Mouse (Mus musculus) CD8-positive naive resting alpha-beta T cell, adult 2 months (primary cell): ENCODE data around the gene Gm3336.

Experiments used
- DNase-seq, 2 experiments: peaks; one replicate each; pipeline ENCODE4 v3.0.0; 2022; ENCODE audit warnings: low read depth in 2 of 2, low spot score in 2 of 2

Gm3336 gene

DNA sequence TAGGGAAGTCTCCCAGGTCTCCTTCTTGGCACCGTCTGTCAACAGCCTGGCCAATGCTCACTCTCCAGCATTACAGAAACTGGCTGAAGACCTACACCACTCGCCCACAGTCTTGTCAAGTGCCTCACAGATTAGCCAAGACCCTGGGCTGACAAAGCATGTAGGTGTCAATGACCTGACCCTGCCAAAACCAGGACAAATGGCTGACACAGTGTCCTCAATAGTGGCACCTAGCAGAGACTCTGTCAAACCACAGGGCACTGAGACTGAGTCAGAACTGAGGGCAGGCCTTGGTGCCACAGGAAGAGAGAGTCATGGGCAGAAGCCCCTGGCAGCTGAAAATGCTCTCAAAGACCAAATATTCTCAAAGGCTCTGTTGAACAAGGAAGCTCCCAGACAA is 3.3 kb upstream of the Gm3336 start:
- no peak for DNase-seq

DNA sequence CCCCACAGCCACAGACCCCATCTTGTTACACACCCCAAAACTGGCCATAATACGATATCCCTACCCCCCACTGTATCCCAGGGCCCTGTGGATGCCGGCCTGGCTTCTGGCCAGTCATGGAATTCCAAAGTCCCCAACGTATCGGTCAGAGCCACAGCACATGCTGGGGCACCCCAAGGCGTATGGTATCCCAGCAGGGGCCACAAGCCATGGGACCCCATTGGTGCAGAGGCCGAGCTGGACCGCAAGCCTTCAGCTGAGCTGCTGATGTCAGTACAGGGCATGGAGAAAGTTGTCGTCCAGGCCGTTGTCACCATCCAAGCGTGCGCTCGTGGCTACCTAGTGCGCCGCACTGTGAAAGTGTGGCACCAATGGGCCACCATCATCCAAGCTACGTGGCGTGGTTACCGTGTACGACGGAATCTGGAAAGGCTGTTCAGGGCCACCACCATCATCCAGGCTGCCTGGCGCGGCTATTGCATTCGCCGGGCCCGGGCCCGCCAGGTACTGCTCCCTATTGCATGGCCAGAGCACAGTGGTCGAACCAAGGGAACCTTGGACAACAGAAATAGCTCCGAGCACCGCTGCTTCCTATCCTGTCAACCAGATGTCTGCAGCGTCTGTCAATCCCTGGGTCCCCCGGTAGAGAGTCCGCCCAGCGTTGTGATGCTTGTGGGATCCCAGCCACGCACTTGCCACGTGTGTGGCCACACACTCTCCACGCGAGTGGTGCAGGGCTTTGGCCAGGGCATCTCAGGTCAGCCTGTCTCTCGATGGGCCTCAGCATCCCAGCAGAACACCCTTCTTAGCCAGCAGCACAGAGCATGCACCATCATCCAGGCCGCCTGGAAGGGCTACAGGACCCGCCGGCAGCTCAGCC is 1.6 kb upstream of the Gm3336 start:
- DNase-seq, result no peak

DNA sequence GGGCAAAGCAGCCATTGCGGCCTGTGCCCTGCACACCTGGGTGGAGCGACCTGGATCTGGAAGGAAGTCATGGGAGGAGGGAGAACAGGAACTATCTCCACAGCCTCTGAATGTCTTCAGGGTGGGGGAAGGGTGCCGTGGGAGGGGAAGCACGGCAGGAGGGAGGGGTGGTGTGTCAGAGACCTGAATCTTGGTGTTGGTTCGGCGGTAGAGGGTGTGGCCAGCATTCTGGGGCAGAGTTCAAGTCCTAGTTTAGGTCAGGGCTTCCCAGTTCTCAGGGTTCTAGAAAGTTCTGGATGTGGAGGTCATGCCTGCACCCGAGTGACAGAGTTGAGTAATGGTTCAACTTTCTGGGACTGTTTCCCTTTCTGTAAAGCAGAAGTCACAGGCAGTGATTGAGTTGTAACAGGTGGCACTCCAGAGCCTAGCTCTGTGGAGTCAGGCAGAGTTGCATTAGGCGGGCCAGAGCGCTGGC is 1.5 kb downstream of the Gm3336 start:
- DNase-seq, result no peak

DNA sequence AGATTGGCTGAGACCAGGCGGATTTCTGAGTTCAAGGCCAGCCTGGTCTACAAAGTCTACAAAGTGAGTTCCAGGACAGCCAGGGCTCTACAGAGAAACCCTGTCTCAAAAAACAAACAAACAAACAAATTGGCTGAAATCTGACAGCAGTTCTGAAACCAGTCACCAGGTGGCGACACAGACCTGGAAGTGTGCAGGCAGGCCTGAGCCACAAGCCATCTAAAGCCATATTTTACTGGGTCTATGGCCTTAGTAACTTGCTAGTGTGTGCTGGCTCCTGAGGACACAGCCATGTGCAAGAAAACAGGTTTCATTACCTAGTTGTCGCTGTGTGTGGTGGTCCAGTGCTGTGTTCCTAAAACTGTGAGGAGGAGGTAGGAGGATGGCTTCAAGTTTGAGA is 2.4 kb downstream of the Gm3336 start:
- peak; percentile 79 to 87 for DNase-seq

DNA sequence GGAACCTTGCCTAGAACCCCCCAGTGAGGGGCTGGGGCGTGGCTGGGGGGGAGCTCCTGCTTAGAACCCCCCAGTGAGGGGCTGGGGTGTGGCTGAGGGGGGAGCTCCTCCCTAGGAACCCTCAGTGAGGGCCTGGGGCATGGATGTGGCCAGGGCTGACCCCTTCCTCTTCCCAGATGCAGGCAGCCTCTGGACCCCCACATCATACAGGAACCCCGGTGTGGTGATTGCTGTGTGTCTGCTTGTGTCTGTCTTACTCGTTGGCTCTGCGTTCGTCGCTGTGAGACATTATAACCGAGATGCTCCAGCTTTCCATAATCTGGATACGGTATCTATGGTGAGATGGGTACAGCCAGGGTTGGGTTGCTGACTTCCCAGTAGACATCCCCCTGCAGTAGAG is 3.3 kb downstream of the Gm3336 start:
- no peak for DNase-seq

DNA sequence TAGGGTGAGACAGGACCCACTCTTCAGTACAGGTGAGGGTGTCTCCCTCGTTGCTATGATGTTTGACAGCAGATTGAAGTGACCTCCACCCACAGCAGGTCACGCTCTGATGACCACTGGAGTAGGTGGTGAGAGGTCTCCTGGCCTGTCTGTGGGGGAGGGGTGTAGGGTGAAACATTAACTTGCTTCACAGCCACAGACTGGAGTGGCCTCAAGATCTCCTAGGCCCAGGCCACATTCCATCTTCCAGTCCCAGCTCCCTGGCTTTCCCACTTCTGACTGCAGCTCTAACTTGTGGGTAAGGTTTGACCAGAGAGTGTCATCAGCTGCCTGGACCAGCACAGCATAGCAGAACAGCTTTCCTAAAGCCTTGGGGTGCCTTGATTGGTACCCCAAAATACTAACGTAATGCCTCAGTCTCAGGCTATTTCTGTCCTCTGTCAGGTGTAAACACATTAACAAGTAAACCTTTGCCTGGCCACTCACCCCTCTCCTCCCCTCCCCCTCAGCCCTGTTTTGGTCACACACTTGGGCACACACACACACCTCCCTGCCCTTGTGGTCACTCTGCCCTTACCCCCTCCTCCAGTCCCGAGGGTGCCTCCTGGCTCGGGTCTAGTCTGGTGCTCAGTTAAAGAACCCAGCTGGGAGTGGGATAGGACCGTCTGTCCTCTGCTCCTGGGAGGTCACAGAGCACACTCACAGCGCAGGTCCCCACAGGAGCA is 5.3 kb downstream of the Gm3336 start, which contains the start of gene Pde4c:
TSS of gene Pde4c (plus strand) at position 235 of the 725 bp plus-strand sequence.
- DNase-seq, result no peak

DNA sequence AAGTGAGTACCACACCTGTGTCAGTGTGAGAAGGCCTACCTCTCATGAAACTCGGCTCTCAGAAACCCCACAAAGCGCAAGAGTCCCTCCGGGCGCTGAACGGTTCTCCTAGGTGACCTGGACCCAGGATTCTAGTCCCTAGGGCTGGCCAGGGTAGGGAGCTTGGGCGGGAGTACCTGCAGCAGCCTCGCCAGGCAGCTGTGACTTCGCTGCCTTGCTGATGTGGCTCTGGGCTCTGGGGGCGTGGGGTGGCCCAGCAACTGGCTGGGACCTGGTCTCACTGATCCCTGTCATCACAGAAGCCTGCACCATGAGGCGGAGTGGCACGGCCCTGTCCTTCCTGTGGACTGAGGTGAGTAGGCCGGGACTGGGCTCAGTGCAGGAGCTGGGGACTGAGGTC is 5.9 kb downstream of the Gm3336 start:
- no peak for DNase-seq

DNA sequence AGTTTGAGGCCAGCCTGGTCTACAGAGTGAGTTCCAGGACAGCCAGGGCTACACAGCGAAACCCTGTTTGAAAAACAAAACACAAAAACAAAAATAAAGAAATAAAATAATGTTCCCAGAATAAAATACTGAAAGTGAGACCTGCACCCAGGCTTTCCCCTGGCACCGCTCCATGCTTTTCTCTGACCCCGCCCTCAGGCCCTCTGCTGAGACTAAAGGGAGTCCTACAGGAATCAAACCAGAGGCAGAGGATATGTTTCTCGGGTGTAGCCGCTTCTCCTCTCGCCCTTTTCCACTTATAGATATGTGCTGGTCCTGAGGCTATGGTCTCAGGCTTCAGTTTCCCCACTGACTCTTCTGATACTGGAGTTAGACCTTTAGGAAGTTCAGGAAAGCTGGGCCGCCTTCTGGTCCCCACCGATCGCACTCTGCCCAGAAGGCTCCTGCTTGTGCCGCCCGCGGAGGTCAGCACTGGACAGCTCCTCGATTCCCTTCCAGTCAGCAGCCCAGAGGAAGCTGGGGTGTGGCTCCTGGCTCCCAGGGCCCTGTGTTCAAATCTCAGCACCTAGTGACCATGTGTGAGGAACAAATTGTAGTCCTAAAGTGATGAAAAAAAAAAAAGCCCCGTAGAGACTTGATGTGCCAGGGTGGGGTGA is 7.6 kb downstream of the Gm3336 start:
- no peak for DNase-seq

DNA sequence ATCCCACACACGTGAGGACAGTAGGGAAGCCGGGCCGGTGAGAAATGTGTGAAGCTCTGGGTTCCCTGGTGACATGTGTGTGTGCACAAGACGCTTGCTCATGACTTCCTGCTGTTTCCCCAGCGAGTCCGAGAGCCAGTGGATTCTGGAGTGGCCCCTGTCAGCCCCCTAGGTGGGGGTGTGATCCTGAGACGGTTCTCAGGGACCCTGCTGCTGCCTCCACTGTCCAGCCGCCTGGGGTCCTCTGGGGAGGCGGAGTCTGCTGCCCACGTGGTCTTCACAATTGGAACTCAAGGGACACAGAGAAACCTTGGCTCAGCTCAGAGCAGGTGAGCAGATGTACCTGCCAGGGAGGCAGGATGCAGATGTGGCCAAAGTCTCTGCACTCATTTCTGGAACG is 8.4 kb downstream of the Gm3336 start:
- DNase-seq, result no peak

DNA sequence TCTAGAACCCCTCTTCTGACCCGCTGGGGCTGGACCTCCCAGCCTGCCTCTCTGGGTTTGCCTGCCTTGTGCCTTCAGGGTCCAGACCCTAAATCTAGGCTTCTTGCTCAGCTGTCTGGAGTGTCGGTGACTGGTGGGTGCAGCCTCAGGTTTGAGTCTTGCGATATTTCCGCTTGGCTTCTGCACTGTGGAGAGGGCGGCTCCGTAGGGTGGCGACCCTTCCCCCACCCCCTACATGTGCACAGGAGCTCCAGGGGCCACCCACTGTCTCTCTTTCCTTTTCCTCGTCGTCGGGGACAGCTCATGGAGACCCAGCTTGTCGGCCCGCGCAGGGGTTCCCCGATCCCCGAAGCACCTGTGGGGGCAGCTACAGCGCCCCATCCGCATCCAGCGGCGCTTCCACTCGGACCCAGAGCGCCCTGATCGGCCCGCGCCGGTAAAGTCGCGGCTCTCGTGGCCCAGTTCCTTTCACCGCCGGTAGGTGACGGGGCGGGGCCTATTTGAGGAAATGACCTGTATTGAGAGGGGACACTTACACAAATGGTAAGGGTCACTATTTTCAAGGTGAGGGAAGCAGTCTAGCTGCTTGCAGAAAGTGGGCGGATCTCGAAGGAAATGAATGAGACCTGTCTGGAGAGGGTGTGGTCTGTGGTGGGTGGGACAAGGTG is 11.6 kb downstream of the Gm3336 start:
- no peak for DNase-seq

DNA sequence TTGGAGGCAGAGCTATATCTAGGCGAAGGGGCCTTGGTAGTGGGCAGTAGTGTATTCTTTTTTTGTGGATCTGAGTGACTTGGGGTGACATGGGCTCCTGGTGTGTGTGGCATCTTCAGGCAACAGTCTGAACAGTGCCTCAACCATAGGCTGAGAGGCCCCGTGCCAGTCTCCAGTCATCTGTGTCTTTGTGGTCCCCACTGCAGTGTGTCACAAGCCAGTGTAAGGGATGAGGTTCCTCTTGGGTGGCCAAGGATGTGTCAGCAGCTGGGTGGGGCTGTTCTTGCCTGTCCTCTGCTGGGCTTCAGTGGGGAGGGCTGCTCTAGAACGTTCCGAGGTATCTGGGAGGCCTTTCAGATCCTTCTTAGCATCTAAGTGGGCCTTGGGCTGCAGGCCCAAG is 12.6 kb downstream of the Gm3336 start:
- DNase-seq, result no peak

DNA sequence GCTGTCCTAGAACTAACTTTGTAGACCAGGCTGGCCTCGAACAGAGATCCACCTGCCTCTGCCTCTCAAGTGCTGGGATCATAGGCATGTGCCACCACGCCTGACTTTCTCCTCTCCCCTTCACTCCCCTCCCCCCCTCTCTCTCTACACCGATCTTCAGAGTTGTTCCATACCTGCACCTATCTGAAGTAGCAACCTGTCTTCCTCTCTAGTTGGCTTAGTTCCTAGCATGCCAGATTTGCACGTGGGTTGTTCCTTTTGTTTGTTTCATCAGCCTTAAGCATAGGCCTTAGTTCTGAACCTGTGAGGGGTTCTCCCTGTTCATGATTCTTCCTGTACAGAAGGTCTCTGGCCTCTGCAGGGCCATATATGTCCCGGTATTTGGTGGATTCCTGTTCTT is 19.4 kb downstream of the Gm3336 start:
- DNase-seq, result no peak

DNA sequence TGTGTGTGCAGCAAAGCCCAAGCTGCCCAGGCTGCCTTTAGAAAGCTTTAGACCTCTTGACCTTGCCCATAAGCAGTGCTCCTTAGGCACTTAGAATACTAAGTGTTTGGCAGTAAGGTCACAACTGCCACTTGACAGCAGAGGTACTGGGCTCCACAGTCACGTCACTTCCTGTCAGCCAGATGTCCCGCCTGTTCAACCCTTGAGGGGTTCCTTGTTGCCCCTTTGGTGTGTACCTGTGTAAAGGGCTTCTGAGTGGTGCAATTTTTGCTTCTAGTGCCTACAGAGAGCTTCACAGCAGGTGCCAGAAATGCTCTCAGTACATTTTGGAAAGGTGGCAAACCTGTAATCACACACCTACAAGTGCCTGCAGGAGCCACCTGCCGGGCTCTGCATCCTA is 19.9 kb downstream of the Gm3336 start:
- no peak for DNase-seq

DNA sequence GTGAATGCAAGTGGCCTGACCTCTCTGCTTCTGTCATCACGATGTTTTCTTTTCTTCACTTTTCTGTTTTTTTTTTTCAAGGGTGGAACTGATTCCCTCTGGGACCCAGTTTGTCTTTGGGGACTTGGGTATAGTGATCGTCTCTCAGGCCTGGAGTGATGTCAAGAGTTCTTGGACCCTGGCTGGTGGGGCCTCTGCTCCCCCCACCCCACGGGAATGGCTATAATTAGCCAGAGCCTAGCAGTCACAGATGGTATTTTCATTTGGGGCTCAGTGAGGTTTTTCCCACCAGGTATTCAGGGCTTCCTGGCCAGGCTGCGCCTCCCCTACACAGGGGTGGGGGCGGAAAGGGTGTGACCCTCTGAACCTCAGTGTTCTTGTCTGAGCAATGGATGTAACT is 23.3 kb downstream of the Gm3336 start:
- DNase-seq, result no peak

DNA sequence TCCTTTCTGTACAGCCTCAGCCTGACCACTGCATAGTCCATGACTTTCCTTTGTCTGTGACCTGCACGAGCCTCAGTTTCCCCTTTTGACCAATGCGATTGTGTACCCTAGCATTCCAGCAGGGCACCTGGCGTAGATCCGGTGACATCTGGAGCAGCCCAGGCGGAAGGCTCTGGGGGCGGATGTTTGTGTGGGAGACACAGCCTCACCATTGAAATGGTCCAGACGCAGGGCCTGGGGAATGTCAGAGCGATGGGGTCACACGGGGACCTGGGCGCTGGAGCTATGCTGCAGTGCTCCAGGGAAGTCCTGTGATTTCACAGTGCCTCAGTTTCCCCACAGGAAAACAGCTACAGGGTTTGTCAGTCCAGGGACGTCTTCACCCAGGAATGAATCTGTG is 23.8 kb downstream of the Gm3336 start:
- no peak for DNase-seq

DNA sequence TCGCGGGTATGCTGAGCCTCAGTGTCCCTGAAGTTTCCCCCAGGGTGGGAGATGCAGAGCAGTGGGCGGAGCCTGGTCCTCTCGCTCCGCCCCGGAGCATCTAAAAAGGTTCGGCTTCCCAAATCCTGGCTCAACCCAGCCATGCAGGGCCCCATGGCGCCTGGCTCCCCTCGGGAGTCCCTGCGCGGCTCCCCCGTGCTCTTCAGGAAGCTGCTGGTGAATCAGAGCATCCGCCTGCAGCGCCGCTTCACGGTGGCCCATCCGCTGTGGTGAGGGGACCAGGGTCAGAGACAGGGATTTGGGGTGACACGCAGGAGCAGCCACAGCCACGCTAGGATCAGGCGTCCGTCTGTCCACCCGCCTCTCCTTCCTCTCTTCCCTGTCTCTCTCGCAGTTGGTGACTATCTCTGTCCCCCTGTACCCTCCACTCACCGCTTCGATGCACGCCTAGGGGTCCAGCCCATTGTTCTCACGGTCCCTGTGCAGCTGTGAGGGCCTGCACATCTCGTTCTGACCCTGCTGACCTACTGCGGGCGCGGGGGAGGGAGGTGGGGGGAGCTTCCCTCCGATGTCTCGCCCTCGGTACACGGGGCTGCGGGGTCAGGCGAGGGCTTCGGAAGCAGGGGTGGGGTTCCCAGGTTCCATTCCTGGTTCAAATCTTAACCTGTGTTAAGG is 24.8 kb downstream of the Gm3336 start:
- no peak for DNase-seq

DNA sequence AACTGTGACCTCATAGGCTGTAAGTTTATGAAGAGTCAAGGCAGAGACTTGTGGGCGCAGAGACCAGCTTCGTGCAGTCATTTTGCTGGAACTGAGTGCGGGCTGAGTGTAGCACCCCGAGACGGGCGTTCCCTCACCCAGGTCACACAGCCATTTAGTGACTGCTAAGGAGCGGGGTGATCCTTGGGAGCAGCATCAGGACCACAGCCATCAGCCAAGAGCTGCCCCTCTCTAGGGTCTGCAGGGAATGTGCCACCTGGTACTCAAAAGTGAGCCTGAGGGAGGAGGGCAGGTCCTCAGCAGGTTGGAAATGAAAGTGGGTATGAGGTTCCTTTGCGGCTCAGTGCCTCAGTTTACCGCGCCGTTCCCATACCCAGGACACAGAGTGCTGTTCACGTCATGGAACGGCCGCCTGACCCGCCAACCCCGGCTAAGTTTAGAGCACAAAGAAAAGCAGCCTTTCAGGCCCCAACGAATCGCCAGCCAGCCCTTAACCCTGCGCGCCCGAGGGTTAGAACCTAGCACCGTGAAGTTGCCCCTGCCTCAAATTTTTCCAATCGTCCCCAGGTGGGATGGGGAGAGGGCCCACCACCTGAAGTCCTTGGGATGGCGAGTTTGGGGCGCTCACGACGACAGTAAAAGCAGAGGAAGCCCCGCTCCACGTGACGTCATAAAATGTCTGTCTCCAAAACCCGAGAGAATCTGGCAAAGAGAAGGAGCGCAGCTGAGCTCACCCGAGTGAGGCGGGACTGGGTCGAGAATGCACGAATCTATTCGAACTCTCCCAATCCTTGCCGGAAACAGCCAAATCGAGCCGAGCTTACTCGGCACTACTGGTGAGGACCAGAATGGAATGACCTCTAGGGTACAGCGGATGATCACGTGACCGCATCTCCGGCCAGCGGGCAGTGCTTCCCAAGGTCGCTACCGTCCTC is 25.6 kb downstream of the Gm3336 start:
- no peak for DNase-seq

DNA sequence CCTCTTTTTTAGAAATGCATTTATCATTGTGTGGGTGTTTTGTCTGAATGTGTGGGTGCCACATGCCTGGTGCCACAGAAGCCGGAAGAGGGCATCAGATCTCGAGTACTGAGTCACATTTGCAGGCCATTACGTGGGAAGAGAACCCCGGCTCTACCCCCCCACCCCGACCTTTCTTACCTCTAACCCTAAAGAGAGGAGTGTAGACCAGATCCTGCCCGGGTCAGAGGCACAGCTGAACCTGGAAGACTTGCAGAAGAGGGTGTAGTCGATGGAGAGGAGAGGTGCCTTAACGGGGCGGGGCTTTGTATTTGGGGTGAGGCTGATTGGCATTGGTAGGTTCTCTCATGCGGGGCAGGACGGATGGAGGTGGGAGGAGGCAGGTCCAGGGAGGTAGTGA is 26.5 kb downstream of the Gm3336 start:
- DNase-seq, result no peak

DNA sequence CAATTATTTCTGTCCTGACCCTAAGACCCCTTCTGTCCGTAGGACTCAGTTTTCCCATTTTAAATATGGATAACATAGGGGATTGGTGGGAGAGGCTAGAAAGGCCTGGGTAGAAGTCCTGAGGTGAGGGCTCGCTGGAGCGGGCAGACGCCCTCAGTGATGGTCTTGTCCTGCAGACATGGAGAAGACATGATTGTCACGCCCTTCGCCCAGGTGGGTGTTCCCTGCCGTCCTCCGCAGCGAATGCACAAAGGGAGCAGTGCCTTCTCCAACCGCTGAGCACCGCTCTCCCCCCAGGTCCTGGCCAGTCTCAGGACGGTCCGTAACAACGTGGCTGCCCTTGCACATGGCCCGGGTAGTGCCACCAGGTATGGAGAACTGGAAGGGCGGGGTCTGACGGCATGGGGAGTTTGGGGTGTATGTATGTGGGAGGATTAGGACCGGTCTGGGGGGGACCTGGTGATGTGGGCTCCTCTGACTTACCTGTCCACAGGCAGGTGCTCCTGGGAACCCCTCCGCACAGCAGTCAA is 27.4 kb downstream of the Gm3336 start:
- DNase-seq, result no peak
